Mouse (Mus musculus) lung, postnatal 10 days (tissue): Measurements from ENCODE around the gene Scel.
"Not testable (repeated sequence)": the region's sequence is repeated elsewhere in the genome, so short reads cannot be mapped to it uniquely, and the experiment has no call there.

Experiments used
- DNase-seq: peaks from one replicate; pipeline ENCODE4 v3.0.0; 2021

Gene Scel

DNA sequence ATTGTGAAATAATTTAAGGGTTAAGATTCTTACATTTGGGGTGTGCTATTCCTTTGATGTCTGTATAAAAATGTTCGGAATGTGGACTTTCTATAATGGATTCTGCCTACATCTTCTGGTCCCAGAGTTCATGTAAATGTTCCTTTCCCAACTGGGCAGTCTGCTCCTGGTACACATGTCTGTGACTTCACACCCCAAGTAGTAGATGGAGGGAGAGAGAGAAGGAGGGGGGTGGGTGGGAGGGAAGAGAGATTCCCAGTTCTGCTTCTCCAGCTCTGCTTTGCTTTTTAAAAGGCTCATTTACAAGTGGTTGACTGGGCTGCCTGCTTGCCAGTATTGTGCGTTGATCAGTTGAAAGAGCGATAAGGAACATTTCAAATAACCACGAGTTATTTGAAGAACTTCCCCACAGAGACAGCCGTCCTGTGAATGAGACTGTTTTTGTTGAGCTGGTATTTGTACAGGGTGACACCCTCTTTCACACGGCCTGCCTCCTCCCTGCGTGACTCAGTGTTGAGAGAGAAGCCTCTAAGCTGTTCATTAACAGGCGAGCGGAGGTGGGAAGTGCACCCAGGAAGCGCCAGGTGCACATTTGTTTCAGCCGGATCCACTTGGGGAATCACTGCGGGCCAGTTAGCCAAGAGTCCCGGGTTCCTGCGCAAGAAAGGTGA is at the start of gene Scel:
Gene Scel, plus strand, starts transcription at position 541 of the 671 bp plus-strand sequence.
- peak; percentile 14 for DNase-seq

DNA sequence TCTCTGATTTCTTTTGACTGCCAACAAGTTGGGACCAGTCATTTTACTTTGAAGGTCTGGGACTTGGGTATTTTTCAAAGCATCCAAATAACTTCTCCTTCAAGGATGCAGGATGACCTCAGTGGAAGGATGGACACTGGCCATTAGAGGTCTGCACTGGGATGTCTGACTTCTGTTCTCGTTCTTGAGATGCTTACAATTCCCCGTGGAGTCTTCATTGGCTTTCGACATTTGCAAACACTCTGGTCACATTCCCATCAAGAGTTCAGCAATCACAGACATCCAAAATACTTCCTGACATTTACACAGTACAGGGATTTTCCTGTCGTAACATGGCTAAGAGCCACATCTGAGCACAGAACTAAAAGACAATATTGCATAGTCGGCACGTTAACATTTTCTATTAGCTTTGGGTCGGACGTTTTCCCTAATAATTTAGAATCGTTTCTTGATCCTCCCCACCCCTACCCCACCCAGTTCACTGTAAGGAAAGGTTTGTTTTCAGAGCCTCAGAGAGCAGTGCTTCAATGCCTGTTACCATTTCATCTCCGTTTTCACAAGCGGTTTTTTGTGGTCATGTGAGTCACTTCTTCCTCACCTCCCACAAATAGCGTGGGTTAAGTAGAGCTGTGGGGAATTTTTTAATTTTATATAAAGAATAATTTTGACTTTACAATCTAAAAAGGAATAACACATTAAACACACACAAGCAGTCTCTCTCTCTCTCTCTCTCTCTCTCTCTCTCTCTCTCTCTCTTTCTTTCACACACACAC is 44.3 kb upstream of the Scel start:
- no peak for DNase-seq

DNA sequence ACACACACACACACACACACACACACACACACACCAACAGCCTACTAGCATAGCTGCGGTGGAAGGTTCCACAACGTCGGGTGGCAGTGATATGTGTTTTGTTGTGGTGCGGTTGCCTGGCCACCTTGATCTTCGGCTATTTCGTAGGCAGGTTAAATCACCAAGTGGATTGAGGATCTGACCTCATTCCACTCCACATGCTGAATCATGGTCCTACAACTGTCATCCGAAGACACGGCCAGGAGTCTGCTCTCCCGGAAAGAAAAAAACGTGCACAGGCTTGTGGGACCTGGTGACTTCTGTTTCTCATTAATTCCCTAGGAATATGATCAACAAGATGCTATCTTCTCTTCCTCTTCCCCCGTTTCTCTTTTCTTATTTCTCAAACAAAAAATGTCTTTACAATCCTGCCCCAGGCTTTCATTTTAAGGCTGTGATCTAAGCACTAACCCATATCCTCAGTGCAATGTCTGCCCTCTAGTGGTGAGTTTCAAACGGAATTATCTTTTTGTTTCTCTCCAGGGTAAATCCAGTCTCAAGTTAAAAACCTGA is 43.6 kb upstream of the Scel start:
- DNase-seq = peak; percentile 71

DNA sequence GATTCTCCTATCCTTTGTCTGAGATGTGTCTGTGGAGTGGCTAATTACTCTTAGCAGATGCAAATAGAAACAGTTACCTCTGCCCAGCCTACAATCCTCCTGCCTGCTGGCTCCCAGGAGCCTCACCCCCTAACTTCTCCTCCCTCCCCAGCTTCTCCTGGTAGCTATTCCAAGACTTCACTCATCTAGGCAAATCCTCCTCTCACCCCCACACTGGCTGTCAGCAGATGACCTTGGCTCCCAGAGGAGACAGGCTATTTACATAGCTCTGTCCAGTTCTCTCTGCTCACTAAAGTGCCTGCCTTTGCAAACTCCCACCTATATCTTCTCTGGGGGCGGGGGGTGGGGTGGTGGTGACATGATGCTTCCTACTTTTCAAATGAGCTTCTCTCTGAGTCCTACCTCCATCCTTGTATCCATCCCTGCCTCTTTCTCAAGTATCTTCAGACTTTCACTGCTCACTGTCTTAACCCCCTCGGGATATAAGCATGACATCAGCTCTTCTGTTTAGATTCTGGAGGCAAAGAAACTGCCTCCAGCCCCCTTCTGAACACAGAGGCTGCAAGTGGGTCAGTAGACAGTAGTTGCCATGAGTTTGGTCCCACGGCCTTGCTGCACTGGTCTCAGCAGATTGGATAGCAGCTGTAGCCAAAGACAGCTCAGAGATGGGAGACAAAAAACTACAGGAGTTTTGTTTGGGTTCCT is 41.9 kb upstream of the Scel start:
- DNase-seq = no peak

DNA sequence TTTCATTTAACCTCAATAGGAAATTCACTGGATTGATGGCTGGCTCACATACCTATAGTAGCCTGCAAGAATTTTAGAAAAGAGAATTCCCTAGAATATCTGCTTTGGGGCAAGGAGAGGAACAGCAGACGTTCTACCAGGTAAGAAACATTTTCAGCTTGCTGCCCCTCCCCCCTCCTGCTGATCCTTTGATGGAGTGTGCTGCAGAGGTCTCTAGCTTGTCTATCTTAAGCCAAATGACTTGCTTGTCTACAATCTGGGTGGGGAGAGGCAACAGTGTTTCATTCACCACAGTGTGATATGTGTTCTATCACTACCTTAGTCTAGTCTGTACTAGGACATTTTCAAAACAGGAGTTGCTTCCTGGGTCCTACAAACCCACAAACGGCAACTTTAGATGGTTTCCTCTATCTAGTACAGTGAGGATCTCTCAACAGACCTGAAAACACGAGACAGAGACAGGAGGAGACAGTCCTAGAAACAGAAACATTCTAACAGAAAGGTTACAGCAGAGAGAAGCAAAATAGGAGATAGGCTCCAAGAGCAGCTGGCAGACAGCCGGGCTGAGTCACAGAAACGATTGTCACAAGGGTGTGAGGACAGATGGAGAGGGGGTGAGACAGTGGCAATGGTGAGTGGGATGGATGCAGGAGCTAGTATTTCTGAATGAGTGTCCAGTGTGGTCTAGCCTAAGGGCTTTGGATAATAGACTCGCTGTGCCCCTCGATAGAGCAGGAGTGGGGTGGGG is 41.2 kb upstream of the Scel start:
- DNase-seq = peak; percentile 25

DNA sequence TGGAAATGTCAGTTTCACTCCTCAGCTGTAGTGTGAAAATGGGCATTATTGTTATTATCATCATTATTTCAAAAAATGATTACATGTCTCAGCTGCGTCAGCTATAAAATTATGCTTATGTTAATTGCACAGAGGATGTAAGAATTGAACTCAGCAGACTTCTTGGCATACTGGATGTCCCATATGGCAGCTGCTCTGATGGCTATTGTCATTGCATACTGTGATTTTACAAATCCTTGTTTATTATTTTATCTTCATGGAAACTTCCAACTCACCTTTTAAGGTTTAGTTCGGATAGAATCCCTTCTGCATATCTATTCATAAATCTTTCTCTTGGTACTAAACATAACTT is 40.6 kb upstream of the Scel start:
- DNase-seq = no peak

DNA sequence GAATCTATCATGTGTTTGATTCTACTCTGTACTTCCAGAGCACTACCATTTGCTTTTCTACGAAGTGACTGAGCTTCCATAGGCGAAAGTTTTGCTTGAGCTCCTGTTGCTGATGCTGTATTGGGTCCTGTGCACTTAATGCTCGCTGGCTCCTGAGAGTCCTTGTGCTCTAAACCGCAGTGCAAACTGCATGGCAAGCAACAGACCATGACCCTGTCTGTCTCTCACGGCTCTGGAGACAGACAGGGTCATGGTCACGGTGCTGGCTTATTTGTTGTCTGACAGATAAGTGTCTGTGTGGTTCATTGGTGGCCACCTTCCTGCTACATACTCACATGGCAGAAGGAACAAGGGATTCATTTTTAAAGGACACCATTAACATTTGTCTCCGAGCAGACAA is 37.8 kb upstream of the Scel start:
- no peak for DNase-seq

DNA sequence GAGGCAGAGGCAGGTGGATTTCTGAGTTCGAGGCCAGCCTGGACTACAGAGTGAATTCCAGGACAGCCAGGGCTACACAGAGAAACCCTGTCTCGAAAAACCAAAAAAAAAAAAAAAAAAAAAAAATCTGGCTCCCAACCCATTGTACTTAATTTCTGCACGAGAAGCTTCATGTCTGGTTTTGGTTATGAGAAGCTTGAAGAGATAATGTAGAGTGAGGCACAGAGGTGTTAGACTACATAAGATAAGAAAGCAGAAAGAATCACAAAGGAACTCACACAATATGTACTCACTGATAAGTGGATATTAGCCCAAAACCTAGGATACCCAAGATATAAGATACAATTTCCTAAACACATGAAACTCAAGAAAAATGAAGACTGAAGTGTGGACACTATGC is 36.9 kb upstream of the Scel start:
- not testable (repeated sequence) for DNase-seq

DNA sequence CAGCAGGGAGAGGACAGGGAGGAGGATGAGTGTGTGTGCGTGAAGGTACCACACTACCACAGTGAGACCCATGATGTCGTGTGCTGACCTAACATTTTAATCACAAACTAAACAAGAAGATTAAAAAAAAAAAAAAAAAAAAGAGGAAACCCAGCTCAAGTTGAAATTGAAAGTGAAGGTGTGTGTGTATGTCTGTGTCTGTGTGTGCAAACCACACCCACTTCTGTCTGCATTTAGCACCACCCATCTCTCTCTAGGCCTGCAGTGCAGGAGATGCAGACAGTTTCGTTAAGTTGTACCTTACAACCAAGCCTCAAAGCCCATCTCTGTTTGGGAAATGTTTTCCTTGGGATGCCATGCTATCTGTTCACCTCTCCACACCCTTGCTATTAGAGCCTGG is 35.9 kb upstream of the Scel start:
- no peak for DNase-seq

DNA sequence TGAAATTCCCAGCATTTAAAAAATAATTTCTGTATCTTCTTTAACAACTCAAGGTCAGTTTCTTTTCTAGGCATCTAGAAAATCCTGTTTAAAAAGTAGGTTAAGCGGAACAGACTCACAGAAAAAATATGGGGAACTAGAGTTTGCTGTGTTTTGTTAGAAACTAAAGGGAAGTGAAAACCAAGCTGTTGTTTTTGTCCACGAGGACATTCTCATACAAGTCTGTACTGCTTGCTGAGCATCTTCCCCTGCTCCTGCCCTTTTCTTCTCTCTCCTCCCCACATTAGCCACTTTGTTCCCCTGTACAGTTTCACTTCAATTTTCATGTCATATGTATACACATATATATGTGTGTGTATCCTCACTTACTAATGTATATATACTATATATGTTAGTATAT is 35.2 kb upstream of the Scel start:
- DNase-seq = no peak

DNA sequence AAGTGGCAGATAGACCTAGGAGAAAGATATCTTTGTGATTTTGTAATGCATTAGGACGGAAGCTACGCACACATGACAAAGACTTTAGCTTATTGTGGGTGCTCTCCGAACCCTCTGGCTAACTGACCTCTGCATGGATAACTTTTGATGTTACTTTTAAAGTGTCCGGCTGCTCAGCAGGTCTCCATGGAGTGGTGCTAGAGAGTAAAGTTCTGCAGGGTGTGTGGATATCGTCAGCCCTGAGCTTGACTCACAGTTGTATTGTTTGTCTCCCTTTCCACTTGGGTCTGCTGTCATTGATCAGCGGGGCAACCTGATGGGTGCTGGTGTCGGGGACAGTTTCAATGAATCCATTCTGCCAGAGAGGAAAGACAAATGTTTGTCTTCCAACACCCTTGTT is 33.7 kb upstream of the Scel start:
- no peak for DNase-seq

DNA sequence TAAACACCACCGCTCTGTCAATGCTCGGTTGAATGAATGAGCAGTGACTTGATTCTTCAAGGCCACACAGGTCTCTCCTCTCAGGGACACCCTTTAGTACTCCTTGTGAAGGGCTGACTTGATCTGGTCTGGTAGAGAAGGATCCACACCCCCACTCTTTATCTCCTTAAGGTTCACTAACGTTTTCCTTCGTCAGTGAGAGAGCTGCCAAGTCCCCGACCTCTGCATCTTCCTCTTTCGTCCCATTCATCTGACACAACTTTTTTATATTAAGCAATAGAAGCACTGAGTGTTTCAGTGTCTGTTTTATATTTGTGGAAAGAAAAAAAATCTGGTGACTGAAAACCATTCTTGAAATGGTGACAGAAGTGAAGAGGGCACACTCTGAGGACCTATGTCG is 31.6 kb upstream of the Scel start:
- DNase-seq = no peak

DNA sequence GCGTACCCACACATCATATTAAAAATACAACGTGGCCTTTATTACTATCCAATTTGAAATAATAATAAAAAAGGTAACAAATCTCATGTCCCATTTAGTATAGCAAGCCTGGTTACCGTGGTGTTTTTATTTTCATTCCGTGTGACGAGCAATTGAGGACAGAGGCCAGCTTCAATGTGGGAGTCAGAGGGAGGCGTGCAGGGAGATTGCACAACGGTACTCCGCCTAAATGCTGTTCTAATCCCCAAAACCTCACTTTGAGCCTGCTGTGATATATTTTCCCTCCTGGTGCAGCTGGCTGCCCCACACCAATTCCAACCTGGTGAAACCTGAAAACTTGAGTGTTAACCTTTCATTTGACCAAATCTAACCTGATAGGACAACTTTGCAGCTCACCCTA is 27.5 kb upstream of the Scel start:
- no peak for DNase-seq

DNA sequence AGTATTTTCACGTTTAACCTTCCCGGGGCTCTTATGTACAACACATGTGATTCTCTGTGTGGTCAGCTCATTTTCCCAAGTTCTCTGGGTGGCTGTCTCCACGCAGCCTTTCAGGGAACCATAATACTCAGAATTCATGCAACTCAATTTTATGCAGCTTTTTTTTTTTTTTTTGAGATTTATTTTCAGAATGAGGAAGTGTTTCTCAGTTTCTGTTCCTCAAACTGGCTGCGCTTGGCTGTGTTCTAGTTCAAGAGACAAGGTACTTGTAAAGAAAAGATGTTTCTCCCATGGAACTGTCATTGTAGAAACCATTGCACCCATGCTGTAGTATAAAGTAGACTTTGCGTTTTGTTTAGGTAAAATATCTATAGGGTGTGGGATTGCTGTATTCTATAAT is 26.2 kb upstream of the Scel start:
- no peak for DNase-seq

DNA sequence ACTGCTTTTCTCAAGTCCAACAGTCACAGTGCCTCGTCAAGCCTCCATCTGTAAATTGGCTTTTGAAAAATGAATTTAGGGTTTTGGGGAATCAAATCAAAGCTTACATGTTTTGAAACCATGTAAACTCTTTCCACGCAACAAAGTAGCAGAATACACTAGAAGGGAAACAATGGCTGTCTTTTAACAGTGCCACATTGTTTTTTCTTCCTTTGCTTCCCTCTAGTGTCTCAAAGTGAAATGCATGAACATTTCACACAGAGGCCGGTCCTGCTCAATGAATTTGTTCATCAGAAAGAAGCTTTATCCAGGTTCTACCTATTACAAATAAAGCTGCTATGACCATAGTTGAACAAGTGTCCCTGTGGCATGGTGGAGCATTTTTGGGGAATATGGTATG is 24.5 kb upstream of the Scel start:
- DNase-seq = no peak

DNA sequence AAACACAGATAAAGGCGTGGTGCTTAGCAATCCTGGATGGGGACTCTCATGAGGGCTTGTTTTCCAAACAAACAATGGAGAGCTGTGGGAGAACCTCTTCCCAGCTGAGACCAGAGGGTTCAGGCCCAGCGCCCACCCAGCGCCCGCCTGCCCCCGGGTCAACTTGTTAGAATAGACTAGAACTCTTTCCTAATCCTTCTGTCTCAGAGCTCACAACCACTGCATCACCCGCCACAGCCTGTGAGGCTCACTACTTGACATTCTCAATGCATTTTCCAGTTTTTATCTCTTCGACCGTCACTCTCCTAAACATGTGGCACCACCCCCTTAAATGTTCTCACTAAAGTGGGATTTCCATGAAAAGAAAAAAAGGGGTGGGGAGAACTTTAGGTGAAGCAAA is 14.9 kb upstream of the Scel start:
- DNase-seq = no peak

DNA sequence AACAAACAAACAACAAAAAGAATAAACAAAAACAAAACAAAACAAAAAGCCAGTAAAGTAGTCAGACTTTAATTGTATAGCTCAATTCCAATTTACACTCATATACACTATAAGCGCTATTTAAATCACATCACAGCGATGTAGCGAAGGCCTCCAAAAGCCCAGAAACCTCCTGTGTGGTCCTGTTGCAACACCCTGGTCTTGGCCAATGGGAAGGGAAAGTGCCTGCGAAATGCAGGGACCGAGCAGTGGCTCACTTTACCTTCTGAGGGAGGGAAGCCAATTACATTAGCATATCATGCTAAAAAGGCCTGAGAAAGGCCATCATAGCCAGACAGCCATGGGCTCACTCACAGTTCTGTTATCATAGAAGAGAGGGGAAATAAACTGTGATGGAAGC is 14.5 kb upstream of the Scel start:
- DNase-seq = no peak

DNA sequence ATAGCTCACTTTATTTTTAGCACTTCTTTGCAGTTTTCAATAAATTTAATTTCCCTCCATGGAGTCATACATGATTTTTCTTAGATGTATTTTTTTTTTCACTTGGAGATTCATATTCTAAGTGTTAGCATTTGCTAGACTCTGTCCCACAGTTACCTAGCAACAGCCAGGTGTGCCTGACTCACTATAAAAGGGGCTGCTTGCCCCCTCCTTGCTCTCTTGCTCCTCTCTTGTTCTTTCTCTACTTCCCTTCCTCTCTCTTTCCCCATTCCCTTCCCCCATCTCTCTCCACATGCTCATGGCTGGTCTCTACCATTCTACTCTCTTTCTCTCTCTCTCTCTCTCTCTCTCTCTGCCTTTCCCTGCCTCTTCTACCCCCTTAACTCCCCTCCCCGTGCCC is 14.1 kb upstream of the Scel start:
- DNase-seq = no peak

DNA sequence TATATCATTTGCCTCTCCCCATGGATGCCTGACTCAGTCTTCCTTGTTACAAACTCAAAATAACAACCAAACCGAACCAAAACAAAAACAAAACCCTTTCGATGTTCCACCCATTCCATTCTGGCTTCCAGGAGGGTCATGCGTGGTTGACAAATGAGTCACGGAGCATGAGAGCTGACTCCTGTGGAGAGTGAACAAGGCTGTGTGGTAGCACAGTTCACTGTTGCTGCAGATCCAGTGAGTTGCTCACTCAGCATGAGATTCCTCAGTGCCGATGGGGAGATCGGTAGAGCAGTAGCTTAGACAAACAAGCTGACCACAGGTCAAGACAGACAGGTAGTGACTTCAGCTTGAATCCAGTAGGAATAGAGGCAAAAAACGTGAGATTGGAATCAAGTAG is 12.8 kb upstream of the Scel start:
- DNase-seq = no peak

DNA sequence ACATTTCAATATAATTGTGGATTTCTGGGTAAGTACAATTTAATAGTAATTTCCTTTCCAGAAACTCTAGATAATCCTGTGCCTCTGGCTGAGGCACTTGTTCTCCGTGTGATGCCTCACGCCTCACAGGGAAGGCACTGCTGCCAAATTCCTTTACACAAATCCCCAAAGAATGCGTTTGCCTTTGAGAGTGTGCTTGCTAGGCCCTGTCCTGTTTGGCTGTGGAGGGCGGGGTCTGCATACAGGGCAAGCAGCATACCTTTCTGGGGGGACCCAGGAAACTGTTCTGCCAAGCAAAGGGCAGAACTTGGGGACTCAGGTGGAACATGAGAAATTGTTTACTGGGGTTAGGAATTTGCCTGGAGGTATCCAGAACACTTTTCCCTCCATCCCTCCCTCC is 12.2 kb upstream of the Scel start:
- peak; percentile 10 for DNase-seq

DNA sequence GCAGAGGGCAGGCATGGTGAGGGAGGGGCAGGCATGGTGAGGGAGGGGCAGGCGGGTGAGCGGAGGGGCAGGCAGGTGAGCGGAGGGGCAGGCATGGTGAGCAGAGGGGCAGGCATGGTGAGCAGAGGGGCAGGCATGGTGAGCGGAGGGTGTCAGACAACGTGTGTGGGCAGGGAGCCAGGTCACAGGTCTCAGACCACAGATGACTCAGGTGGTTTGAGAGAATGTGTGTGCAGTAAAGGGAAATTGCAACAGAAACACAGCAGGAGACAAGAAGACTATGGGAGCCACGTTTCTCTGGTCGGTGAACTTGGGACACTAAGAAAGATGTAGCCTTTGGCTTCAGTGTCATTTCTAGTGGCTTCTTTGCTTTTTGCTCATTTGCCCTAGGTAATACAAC is 8.6 kb upstream of the Scel start:
- DNase-seq = no peak

DNA sequence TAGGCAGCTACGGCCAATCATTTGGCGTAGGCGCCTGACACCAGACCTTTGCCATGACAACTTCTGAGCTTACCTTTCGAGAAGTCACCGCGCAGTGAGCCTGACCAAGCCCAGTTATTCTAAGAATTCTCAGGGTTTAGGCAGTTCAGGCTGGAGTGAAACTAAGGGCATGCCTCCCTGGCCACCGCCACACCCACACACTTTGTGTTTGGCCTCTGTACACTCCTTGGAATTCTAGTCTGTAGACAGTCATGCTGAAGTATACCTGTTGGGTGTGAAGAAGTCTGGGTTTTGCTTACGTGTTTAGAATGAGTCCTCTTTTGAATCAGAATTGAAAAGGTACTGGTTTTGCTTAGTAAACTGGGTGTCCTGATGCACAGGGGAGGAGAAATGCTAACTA is 3.6 kb upstream of the Scel start:
- peak; percentile 19 for DNase-seq

DNA sequence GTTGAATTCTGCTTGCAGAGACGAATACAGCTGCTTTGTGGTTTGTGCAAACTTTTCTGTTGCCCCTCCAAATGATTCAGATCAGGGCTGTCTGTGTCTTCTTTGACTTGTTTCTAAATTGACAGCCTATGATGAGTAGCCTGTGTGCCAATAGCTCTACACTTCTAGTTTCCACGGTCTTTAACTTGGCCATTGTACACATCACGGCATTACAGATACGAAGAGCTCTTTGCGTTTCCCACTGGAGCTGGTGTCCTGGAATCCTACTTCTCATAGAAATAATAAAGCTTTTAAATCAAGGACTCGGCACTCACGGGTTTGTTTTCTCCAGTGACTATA is 300 bp downstream of the Scel start:
- no peak for DNase-seq
